Mouse (Mus musculus): ENCODE measurements around the gene Nploc4. TPM values are rescaled to one million over a fixed set of nuclear protein-coding genes. Genes with fewer than 3 reads are reported as not detected.
A peak's percentile ranks its signal among the peaks of the same experiment; 100 is the strongest.
"Not testable (repeated sequence)": the region's sequence is repeated elsewhere in the genome, so short reads cannot be mapped to it uniquely, and the experiment has no call there.

The Nploc4 gene
- polyA plus RNA-seq, 1 experiment from 2014 or later = 28.1 TPM

DNA sequence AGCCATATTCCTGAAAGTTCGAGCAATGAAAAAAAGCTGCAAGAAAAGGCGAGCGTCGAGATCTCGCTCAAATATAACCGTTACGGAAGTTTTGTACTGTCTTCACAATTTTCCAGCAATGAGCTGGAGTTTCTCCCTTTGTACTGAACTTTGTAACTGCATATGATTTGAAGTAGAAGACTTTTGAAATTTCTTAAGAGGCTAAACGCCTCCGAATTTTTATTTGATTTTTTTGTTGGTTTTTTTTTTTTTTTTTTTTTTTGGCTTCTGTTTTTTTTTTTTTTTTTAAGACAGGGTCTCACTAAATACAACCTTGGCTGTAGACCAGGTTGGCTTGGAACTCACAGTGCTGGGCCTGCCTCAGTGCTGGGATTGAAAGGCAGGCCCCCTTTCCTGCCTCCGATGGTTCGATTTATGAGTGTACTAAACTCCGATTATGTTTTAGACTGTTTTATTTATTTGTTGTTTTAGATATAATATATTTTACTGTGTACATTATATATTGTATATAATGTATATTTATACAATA lies 413 bp upstream of the Nploc4 start:
- WGBS = 22% methylated on average over 12 of the region's 12 CpGs
- Histone ChIP-seq H3K27ac (peak overlapping the region; percentile 80), H3K4me1 (peaks cover 11% of the 10 kb centered on the region), H3K4me2 (peak overlapping the region; percentile 78), H3K27me3 (replicated peaks) (no peaks in the 10 kb centered on the region), H3K9me3 (no peaks in the 10 kb centered on the region), H3K4me3 (replicated peaks) (peak overlapping the region; percentile 99), H3K36me3 (peaks cover 10% of the 10 kb centered on the region; the same call in 1 of the 2 replicates), H3K9ac (peak overlapping the region; percentile 97; the same call in 1 of the 2 replicates)
- no peak for ATAC-seq (ENCODE audit: insufficient read depth, low FRiP score, low read depth)

DNA sequence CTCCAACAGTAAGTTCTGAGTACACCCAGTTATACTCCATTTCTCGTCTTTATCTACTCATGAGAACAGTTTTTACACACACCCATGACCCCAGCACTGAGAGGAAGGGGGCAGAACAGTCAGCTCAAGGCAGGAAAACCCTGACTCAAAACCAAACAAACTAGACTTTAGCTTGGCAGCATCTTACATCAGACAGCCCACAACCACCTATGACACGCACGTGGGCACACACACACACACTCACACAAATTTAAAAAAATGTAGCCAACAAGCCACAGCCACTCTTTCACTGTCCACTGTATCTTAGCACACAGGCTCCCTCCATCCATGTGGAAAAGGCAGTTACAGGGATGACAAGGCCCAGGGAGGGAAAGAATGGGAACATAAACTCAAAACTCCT lies 10.8 kb downstream of the Nploc4 start:
- Histone ChIP-seq H3K4me1 (peaks cover 8% of the 10 kb centered on the region; the same call in 1 of the 2 replicates), H3K27me3 (replicated peaks) (no peaks in the 10 kb centered on the region), H3K9me3 (no peaks in the 10 kb centered on the region), H3K4me2 (no peak overlapping the region), H3K27ac (no peak overlapping the region), H3K9ac (no peak overlapping the region), H3K4me3 (replicated peaks) (no peak overlapping the region), H3K36me3 (peaks cover 45% of the 10 kb centered on the region)
- 85% methylated on average over 3 of the region's 3 CpGs for WGBS
- ATAC-seq (ENCODE audit: insufficient read depth, low FRiP score, low read depth) = no peak

DNA sequence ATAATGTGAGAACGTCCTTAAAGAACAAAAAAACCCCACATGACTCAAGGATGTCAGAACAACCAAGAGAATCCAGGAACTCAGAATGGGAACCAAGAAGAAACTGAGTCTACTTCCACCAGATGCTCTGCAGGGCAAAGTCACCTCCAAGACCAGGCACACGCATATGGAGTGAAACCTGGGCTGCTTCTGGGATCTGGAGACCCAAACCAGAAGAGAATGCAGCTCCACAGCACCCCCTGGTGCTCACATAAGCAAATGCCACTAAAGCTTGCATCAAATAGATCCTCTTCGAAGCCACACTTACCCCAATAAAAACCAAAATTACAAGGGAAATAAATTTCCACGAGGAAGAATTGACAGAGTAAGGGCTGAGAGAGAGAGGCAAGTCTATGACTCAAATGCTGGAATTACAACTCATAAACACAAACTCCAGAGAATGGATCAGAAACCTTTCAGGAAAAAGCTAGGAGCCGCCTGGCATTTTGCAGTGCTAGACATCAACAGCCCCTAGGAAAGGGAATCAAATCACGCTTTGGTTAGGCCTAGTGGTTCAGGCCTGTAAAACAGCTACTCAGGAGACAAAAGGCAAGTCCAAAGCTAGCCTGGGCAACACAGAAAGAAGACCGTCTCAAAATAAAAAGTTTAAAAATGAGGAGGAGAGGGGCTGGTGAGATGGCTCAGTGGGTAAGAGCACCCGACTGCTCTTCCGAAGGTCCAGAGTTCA lies 13.8 kb downstream of the Nploc4 start:
- ATAC-seq (ENCODE audit: insufficient read depth, low FRiP score, low read depth) = peak; percentile 39; the same call in 1 of the 2 replicates
- peaks cover 8% of the 10 kb centered on the region; the same call in 1 of the 2 replicates for H3K4me1 ChIP-seq
- H3K4me3 ChIP-seq (replicated peaks) = no peak overlapping the region
- H3K9me3 ChIP-seq = no peaks in the 10 kb centered on the region
- no peak overlapping the region for H3K9ac ChIP-seq
- peaks cover 55% of the 10 kb centered on the region for H3K36me3 ChIP-seq
- 53% methylated on average over 9 of the region's 9 CpGs for WGBS
- peak overlapping the region; percentile 57; the same call in 1 of the 2 replicates for H3K27ac ChIP-seq
- no peaks in the 10 kb centered on the region for H3K27me3 ChIP-seq (replicated peaks)
- H3K4me2 ChIP-seq = no peak overlapping the region

DNA sequence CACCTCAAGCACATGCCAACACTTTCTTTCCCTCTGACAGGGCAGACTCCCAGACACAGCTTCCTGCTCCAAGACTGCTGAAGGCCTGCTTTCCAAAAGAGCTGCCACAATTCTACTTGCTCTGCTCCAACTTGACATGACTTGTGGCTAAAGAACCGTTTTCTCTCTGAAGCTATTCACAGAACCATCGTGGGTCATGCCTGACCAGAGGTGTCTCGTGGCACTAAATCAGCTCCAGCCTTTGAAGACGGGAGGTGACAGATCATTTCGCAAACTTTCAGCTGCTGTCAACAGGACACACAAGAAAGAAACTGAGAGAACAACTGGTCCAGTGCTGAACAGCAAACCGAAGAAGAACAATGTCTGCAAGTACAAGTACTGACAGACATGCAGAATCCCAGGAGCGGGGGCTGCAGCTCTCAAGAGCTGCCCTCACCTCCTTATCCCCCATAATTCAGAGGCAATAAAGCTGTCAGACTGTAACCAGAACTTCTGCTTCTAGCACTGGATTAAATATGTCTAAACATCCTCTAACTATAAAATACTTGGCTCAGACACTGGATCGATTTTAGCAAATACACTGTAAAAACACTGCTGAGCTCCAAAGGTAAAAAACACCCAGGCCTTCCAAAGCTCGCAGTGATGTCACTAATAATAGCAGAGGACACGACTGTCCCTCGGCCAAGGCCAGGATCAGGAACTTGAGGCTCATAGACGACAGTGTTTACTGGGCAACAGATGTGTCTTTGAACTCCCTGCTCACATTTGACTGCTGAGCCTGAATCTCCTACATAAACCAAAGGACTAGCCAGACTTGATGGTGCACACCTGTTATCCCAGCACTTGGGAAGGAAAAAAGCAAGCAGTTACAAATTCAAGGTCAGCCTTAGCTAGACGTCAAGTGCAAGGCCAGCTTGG lies 14.6 kb downstream of the Nploc4 start:
- Histone ChIP-seq H3K27me3 (replicated peaks) (no peaks in the 10 kb centered on the region), H3K4me1 (peaks cover 8% of the 10 kb centered on the region; the same call in 1 of the 2 replicates), H3K36me3 (peaks cover 55% of the 10 kb centered on the region), H3K9me3 (no peaks in the 10 kb centered on the region), H3K27ac (peak overlapping the region; percentile 77), H3K4me2 (no peak overlapping the region), H3K9ac (no peak overlapping the region), H3K4me3 (replicated peaks) (no peak overlapping the region)
- WGBS = 47% methylated on average over 13 of the region's 13 CpGs
- ATAC-seq (ENCODE audit: insufficient read depth, low FRiP score, low read depth) = peak; percentile 68

DNA sequence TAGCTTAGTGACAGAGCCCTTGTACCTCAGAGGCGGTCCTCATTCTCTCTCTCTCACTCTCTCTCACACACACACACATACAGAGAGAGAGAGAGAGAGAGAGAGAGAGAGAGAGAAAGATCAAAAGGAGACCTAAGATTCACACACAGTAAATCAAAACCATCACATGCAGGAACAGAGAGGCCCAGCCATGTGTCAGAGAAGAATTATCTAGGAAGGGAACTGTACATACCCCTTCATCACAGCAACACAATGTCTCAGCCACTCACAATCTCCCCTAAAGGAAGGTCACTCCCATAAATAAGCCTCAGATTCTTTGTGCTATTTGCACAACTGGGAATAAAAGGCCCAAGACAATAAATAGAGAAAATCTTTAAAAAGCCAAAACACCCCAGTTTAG lies 18.9 kb downstream of the Nploc4 start:
- Histone ChIP-seq H3K4me1 (peaks cover 5% of the 10 kb centered on the region; the same call in 1 of the 2 replicates), H3K9me3 (no peaks in the 10 kb centered on the region), H3K27me3 (replicated peaks) (no peaks in the 10 kb centered on the region), H3K27ac (no peak overlapping the region), H3K9ac (no peak overlapping the region), H3K36me3 (peaks cover 55% of the 10 kb centered on the region), H3K4me2 (no peak overlapping the region), H3K4me3 (replicated peaks) (no peak overlapping the region)
- ATAC-seq (ENCODE audit: insufficient read depth, low FRiP score, low read depth) = no peak
- WGBS = 100% methylated on average over 1 of the region's 1 CpGs

DNA sequence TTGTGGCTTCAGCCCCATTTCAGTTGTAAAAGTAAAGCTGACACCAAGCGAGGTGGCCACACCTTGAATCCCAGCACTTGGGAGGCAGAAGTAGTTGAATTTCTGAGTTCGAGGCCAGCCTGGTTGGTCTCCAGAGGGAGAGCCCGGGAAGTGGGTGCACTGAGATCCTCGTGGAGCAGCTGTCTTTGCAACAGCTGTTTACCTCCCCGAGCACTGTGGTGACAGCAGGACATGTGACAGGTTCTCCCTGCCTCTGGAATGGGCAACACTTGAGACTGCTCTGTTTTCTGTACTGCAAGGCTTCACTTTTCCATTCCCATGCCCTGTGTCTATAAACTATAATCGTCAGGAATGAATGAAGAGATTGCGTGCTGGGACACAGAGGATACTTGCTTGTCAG lies 19.7 kb downstream of the Nploc4 start:
- peaks cover 60% of the 10 kb centered on the region for H3K36me3 ChIP-seq
- WGBS = 87% methylated on average over 7 of the region's 7 CpGs
- no peak overlapping the region for H3K4me3 ChIP-seq (replicated peaks)

DNA sequence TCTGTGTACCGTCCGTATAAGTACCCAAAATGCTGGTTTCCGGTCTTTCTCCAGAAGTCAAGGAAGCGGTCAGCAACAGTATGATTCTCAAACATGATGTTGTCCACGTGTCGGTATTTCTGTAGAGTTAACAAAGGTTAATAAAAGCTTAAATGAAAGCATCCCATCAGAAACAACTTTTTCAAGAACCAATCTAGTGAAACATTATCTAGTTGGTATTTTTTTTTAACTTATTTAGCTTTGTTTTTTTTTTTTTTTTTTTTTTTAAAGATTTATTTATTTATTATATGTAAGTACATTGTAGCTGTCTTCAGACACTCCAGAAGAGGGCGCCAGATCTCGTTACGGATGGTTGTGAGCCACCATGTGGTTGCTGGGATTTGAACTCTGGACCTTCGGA lies 23.9 kb downstream of the Nploc4 start:
- not testable (repeated sequence) for H3K9ac ChIP-seq; ATAC-seq (ENCODE audit: insufficient read depth, low FRiP score, low read depth); H3K4me1 ChIP-seq; H3K27ac ChIP-seq; H3K4me3 ChIP-seq (replicated peaks); H3K27me3 ChIP-seq (replicated peaks); H3K9me3 ChIP-seq; H3K4me2 ChIP-seq
- 96% methylated on average over 8 of the region's 10 CpGs for WGBS
- peaks cover 66% of the 10 kb centered on the region for H3K36me3 ChIP-seq

More for the DNA sequence above, 19.7 kb downstream of the Nploc4 start:
- no peak for ATAC-seq (ENCODE audit: insufficient read depth, low FRiP score, low read depth)
- H3K9ac ChIP-seq = no peak overlapping the region
- no peaks in the 10 kb centered on the region for H3K9me3 ChIP-seq
- H3K4me1 ChIP-seq = peaks cover 4% of the 10 kb centered on the region; the same call in 1 of the 2 replicates
- no peak overlapping the region for H3K4me2 ChIP-seq
- H3K27ac ChIP-seq = no peak overlapping the region
- H3K27me3 ChIP-seq (replicated peaks) = no peaks in the 10 kb centered on the region

DNA sequence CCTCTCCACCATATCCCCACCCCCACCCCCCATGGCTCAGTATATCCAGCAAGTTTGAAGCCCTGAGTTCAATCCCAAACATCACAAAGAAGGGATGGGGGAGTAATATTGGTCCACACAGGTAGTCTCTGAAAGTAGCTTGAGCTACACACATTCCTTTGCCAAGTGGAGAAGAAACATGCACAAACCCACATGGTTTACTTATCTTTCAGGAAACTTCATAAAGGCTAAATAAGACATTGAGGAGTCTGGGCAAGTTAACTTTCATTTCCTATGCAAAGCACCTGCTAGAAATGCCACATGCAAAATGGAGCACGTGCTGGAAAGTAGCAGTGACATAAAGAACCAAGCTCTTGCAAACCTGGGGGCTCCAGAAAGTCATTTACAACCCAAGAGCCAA lies 31.1 kb downstream of the Nploc4 start:
- no peak overlapping the region for H3K27ac ChIP-seq

DNA sequence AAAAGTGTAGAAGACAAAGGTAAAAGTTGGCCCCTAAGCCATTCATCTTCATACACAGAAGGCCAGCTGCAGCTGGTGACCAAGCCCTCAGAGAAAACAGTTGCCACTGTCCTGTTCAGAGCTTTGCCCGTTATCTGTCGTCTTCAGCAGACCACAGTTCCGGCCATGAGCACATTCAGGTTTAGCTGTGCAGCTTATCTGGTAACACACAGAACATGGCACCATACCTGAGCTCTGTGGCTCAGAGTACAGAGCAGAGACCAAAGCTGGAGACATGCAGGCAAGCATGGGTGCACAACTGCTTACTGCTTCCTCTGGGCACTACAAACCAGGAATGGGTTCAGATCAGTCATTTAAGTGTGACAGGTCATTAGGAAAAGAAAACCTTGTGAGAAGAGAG lies 31.6 kb downstream of the Nploc4 start:
- H3K4me2 ChIP-seq = no peak overlapping the region
- WGBS = 85% methylated on average over 3 of the region's 3 CpGs
- peak; percentile 65; the same call in 1 of the 2 replicates for ATAC-seq (ENCODE audit: insufficient read depth, low FRiP score, low read depth)
- no peak overlapping the region for H3K27ac ChIP-seq
- no peaks in the 10 kb centered on the region for H3K27me3 ChIP-seq (replicated peaks)
- H3K4me3 ChIP-seq (replicated peaks) = no peak overlapping the region
- H3K4me1 ChIP-seq = no peaks in the 10 kb centered on the region
- H3K9ac ChIP-seq = no peak overlapping the region
- H3K36me3 ChIP-seq = peaks cover 70% of the 10 kb centered on the region
- H3K9me3 ChIP-seq = no peaks in the 10 kb centered on the region

More for the DNA sequence above, 31.1 kb downstream of the Nploc4 start:
- H3K27me3 ChIP-seq (replicated peaks) = no peaks in the 10 kb centered on the region
- no peak overlapping the region for H3K4me3 ChIP-seq (replicated peaks)
- H3K4me2 ChIP-seq = no peak overlapping the region
- 86% methylated on average over 1 of the region's 1 CpGs for WGBS
- H3K9ac ChIP-seq = no peak overlapping the region
- no peaks in the 10 kb centered on the region for H3K9me3 ChIP-seq
- no peak for ATAC-seq (ENCODE audit: insufficient read depth, low FRiP score, low read depth)
- peaks cover 72% of the 10 kb centered on the region for H3K36me3 ChIP-seq
- H3K4me1 ChIP-seq = no peaks in the 10 kb centered on the region

DNA sequence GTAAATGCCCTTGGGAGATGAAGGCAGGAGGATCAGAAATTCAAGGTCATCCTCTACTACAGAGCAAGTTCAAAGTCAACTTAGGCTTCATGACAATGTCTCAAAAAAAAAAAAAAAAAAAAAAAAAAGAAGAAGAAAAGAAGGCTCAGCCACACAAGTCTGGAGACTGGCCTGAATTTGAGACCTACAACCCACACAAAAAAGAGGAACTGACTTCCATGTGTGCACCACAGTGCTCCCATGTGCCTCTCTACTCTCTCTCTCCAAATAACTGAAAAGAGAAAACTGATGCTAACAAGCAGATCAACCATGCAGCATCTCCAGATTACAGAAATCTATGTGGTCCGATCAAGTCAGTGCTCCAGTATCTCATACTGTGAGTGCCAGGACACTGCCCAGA lies 32.7 kb downstream of the Nploc4 start:
- H3K4me3 ChIP-seq (replicated peaks) = no peak overlapping the region
- no peak for ATAC-seq (ENCODE audit: insufficient read depth, low FRiP score, low read depth)
- no peaks in the 10 kb centered on the region for H3K4me1 ChIP-seq
- H3K9ac ChIP-seq = no peak overlapping the region
- peaks cover 68% of the 10 kb centered on the region for H3K36me3 ChIP-seq
- no peak overlapping the region for H3K27ac ChIP-seq
- 100% methylated on average over 1 of the region's 1 CpGs for WGBS
- no peaks in the 10 kb centered on the region for H3K27me3 ChIP-seq (replicated peaks)
- H3K4me2 ChIP-seq = no peak overlapping the region
- no peaks in the 10 kb centered on the region for H3K9me3 ChIP-seq

DNA sequence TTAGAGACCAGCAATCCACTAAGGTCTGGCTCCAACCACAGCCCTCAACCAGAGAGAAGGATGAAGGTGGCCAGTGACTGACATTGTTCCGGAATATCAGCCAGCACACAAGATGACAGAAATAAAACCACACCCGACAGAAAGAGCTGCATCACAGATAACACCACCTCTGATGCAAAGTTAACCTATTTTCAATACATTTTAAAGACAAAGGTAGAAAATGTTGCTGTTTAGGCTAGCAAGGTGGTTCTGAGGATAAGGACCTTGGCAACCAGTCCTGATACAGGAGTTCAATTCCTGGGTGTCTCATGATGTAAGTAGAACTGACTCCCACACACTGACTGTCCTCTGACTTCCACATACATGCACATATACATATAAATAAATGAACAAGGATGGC lies 38.2 kb downstream of the Nploc4 start:
- H3K27ac ChIP-seq = no peak overlapping the region
- H3K4me1 ChIP-seq = no peaks in the 10 kb centered on the region
- H3K4me3 ChIP-seq (replicated peaks) = no peak overlapping the region
- peaks cover 33% of the 10 kb centered on the region for H3K36me3 ChIP-seq
- H3K27me3 ChIP-seq (replicated peaks) = no peaks in the 10 kb centered on the region
- no peak overlapping the region for H3K9ac ChIP-seq
- H3K9me3 ChIP-seq = no peaks in the 10 kb centered on the region
- no peak for ATAC-seq (ENCODE audit: insufficient read depth, low FRiP score, low read depth)
- 94% methylated on average over 2 of the region's 2 CpGs for WGBS
- H3K4me2 ChIP-seq = no peak overlapping the region

DNA sequence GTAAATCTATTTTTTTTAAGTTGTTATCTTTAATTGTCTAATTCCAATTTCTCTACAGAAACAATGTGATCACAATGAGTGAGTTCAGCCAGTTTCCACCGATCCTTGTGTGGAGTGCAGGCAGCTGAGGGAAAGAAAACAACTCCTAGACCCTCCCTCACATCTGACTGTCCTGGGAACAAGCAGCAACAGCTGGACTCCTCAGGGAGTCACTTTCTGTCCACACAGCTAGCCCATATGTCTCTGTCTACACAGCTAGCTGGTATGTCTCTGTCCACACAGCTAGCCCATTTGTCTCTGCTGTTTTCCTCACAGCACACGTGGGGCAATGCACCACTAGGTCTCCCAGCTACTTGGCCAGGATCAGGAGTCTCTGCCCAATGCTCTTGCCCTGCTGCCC lies 39.9 kb downstream of the Nploc4 start:
- H3K27ac ChIP-seq = no peak overlapping the region
- H3K27me3 ChIP-seq (replicated peaks) = no peaks in the 10 kb centered on the region
- no peak overlapping the region for H3K4me2 ChIP-seq
- no peak for ATAC-seq (ENCODE audit: insufficient read depth, low FRiP score, low read depth)
- no peak overlapping the region for H3K4me3 ChIP-seq (replicated peaks)
- no peaks in the 10 kb centered on the region for H3K4me1 ChIP-seq
- no peak overlapping the region for H3K9ac ChIP-seq
- no peaks in the 10 kb centered on the region for H3K9me3 ChIP-seq
- H3K36me3 ChIP-seq = peaks cover 21% of the 10 kb centered on the region
- WGBS = 68% methylated on average over 2 of the region's 2 CpGs

Data from stomach, embryonic 15.5 days (tissue).